Mouse (Mus musculus): ENCODE results near the gene Car12. TPM values are rescaled to one million over a fixed set of nuclear protein-coding genes. Genes with fewer than 3 reads are reported as not detected.

Gene Car12
- 10 to 100 TPM; 11.8 to 15.0 TPM for total RNA-seq (2021)

GRCm38 (mm10) chr9:66713135-66714021 lies at the start of gene Car12:
TSS of gene Car12 (plus strand) at chr9:66713686.
- DNase-seq (ENCODE audit: low spot score in 2 of 2), result peak; percentile 22 to 24

GRCm38 (mm10) chr9:66663764-66664163 lies 49.7 kb upstream of the Car12 start:
- no peak for DNase-seq (ENCODE audit: low spot score in 2 of 2)
- intact Hi-C loops (cut with DNase I), result no loop called here

More at GRCm38 (mm10) chr9:66713135-66714021, at the start of gene Car12:
- intact Hi-C loops (cut with DNase I), result no loop called here

GRCm38 (mm10) chr9:66664561-66664960 lies 48.9 kb upstream of the Car12 start:
- DNase-seq (ENCODE audit: low spot score in 2 of 2), result no peak
- intact Hi-C loops (cut with DNase I), result no loop called here

GRCm38 (mm10) chr9:66666153-66666552 lies 47.3 kb upstream of the Car12 start:
- no peak for DNase-seq (ENCODE audit: low spot score in 2 of 2)

GRCm38 (mm10) chr9:66667046-66667445 lies 46.4 kb upstream of the Car12 start:
- intact Hi-C loops (cut with DNase I), result no loop called here
- peak in 1 of 2 experiments; percentile 24 for DNase-seq (ENCODE audit: low spot score in 2 of 2)

More at GRCm38 (mm10) chr9:66666153-66666552, 47.3 kb upstream of the Car12 start:
- intact Hi-C loops (cut with DNase I), result no loop called here

- no peak for DNase-seq (ENCODE audit: low spot score in 2 of 2)
Measured at GRCm38 (mm10) chr9:66667868-66668267, 45.6 kb upstream of the Car12 start.

GRCm38 (mm10) chr9:66669561-66670078 lies 43.9 kb upstream of the Car12 start:
- DNase-seq (ENCODE audit: low spot score in 2 of 2), result no peak
- intact Hi-C loops (cut with DNase I), result no loop called here

More at GRCm38 (mm10) chr9:66667868-66668267, 45.6 kb upstream of the Car12 start:
- intact Hi-C loops (cut with DNase I), result no loop called here

- intact Hi-C loops (cut with DNase I), result no loop called here
- DNase-seq (ENCODE audit: low spot score in 2 of 2), result no peak
Measured at GRCm38 (mm10) chr9:66673771-66674170, 39.7 kb upstream of the Car12 start.

GRCm38 (mm10) chr9:66675566-66675965 lies 37.9 kb upstream of the Car12 start:
- peak in 1 of 2 experiments; percentile 19 for DNase-seq (ENCODE audit: low spot score in 2 of 2)
- intact Hi-C loops (cut with DNase I), result no loop called here

GRCm38 (mm10) chr9:66680102-66680501 lies 33.4 kb upstream of the Car12 start:
- no peak for DNase-seq (ENCODE audit: low spot score in 2 of 2)
- intact Hi-C loops (cut with DNase I), result no loop called here

- intact Hi-C loops (cut with DNase I), result no loop called here
- DNase-seq (ENCODE audit: low spot score in 2 of 2), result no peak
Measured at GRCm38 (mm10) chr9:66682822-66683221, 30.7 kb upstream of the Car12 start.

GRCm38 (mm10) chr9:66685730-66686129 lies 27.8 kb upstream of the Car12 start:
- intact Hi-C loops (cut with DNase I), result no loop called here
- no peak for DNase-seq (ENCODE audit: low spot score in 2 of 2)

GRCm38 (mm10) chr9:66687713-66688112 lies 25.8 kb upstream of the Car12 start:
- intact Hi-C loops (cut with DNase I), result no loop called here
- DNase-seq (ENCODE audit: low spot score in 2 of 2), result peak in 1 of 2 experiments; percentile 42

- no peak for DNase-seq (ENCODE audit: low spot score in 2 of 2)
- intact Hi-C loops (cut with DNase I), result no loop called here
Measured at GRCm38 (mm10) chr9:66691683-66692305, 21.7 kb upstream of the Car12 start.

GRCm38 (mm10) chr9:66697355-66698140 lies 15.9 kb upstream of the Car12 start:
- intact Hi-C loops (cut with DNase I), result no loop called here
- no peak for DNase-seq (ENCODE audit: low spot score in 2 of 2)

GRCm38 (mm10) chr9:66699748-66700147 lies 13.7 kb upstream of the Car12 start:
- no peak for DNase-seq (ENCODE audit: low spot score in 2 of 2)
- intact Hi-C loops (cut with DNase I), result loop anchor here (10.0 kb wide), 1 partner anchor 185 kb away; the partner anchor contains the start of gene Fbxl22

- no peak for DNase-seq (ENCODE audit: low spot score in 2 of 2)
- intact Hi-C loops (cut with DNase I), result loop anchor here (10.0 kb wide), 1 partner anchor 188 kb away; the partner anchor contains the start of gene Fbxl22
Measured at GRCm38 (mm10) chr9:66703002-66703401, 10.5 kb upstream of the Car12 start.

- DNase-seq (ENCODE audit: low spot score in 2 of 2), result no peak
- intact Hi-C loops (cut with DNase I), result loop anchor here (1.0 to 10.0 kb wide), 3 partner anchors 59 to 191 kb away; partner anchors contain the start of gene Fbxl22
Measured at GRCm38 (mm10) chr9:66705354-66705753, 8.1 kb upstream of the Car12 start.

- DNase-seq (ENCODE audit: low spot score in 2 of 2), result peak; percentile 72
- intact Hi-C loops (cut with DNase I), result loop anchor here (1.0 to 10.0 kb wide), 3 partner anchors 59 to 191 kb away; partner anchors contain the start of gene Fbxl22
Measured at GRCm38 (mm10) chr9:66705766-66706165, 7.7 kb upstream of the Car12 start.

Data from left cerebral cortex, postnatal 25 days (tissue).